Mouse (Mus musculus) Muller cell, postnatal 12 days (primary cell): ENCODE measurements at regions not wholly inside any gene's neighbourhood (a gene's known extent, or its start where the extent isn't known, plus 50 kb on each side); places are given as distances from the start of the nearest gene placed in this dataset.
A peak's percentile ranks its signal among the peaks of the same experiment; 100 is the strongest.

Source experiments
- DNase-seq: peaks from one replicate; pipeline ENCODE4 v3.0.0-alpha.2; 2015; ENCODE audit errors: inconsistent ontology term

DNA sequence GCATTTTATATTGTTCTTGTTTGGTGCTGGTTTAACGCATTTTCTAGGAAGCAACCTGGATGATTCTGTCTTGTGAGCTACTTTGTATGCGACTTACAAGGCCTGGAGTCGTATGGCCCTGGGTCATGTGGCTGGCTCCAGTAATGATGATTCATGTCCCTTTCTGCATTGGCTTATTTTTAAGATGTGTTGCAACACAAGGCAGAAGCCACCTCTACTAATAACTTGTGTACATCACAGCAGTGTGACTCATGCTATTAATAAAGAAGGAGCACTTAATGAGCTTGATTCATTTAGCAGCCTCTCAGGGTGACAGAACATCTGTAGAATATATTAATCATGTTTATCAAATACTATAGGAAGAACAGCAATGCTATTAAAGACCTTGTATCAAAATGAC is 84.0 kb downstream of the Slc5a7 start:
- no peak for DNase-seq

DNA sequence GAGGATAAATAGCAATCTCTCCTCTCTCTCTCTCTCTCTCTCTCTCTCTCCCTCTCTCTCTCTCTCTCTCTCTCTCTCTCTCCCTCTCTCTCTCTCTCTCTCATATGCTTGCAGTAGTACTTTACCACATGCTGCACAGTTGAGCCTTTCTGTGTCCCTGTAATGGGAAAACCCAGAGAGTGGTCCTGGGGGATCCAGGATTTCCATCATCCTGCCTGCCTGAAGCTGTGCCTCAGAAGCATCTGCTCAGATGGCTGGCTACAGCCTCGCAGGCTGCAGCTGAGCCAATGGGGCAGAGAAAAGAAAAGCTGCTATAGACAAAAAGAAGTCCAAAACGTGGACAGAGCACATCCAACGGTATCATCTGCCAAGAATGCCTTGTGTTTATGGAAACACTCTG is 97.1 kb downstream of the Slc5a7 start:
- no peak for DNase-seq

DNA sequence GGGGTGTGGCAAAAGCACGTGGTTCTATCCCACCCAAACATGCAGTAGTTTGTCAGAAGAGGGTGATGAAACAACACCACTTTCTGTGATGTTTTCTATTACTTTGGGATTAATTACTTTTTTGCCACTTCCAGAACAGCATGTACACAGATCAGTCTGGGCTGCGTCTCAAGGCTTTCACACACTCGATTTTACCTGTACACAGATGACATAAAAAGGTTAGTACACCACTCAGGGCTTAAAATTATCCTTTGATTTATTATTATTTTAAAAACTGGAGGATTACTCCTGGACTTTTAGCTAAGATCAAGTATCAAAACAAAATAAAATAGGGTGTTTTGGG is 106.6 kb downstream of the Slc5a7 start:
- DNase-seq = no peak

DNA sequence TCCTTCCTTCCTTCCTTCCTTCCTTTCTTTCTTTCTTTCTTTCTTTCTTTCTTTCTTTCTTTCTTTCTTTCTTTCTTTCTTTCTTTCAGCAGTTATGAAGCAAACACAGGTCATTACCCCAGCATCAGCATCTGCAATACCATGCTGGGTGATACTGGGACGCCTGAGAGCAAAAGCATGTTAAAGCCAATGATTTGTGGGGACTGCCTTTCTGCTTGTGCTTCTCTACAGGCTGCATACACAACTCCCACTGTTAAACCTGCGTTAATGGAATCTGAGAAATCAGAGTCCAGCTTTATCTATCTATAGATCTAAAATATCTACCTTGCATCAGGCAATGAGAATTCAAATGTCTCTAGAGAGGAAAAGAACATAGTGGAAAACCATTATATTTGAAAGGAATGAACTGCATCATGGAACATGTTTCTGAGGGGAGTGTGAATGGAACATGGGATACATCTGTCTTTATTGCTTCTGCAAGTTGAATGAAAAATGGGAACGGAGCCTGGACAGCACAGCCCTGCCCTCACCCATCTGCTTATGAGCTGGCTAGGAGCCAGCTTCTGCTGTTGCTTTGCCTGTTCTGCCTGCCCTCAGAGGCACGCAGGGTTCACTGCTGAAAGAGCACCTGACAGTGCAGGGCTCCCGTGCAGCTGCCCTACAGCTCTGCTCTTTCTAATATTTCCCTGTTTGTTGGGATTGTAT is 107.2 kb downstream of the Slc5a7 start:
- no peak for DNase-seq

DNA sequence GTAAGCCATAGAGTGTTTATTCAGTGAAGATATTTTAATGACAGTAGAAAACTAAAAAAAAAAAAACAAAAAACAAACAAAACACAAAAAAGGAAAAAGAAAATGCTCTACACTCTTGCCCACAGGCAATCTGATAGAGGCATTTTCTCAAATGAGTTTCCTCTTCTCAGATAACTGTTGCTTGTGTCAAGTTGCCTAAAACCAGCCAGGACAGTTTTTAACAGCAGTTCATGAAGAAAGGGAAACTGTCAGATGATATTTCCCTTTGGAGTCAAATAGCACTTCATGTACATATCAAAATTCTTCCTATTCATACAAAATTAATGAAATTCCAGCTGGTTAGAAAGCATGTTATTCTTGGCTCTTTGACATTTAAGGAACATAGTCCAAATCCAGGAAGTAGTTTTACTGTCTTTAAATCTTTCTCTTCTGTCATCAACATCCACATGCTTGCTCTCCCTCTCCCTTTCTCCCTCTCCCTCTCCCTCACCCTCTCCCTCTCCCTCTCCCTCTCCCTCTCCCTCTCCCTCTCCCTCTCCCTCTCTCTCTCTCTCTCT is 109.8 kb downstream of the Slc5a7 start:
- peak; percentile 68 for DNase-seq

DNA sequence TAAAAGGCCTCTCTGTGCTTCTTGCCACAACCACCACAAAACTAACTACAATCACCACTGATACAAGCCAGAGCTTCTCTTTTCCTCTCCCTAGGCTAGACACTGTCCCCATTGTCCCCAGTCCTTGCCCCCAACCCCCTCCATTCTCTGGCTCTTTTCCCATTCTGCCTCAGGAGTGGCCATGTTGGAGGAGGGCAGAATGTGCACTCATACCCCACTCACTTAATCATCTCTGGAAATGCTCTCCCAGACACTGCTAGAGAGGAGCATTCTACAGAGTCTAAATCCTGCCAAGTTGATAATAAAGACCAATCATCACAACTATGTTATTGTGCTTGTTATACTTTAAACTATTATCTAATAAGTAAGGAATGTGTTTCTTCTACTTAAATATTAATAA is 116.8 kb downstream of the Slc5a7 start:
- peak; percentile 87 for DNase-seq

DNA sequence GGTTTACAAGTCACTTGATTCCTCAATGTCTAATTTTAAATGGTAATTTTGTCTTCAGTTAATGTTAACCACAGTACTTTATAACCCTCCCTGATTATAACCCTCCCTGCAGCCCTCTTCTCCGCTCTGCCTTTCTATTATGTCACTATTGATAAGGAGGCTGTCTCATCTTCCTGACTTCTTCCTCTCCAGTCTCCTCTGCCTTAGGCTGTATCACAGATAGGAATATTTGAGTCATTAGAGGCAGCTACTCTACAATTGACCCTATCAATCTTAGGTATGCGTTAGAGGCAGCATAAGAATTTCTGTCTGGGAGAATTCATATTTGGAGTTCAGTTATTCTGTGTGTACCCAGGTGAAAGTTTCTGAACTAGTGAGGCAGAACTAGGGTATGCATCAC is 118.3 kb downstream of the Slc5a7 start:
- no peak for DNase-seq

DNA sequence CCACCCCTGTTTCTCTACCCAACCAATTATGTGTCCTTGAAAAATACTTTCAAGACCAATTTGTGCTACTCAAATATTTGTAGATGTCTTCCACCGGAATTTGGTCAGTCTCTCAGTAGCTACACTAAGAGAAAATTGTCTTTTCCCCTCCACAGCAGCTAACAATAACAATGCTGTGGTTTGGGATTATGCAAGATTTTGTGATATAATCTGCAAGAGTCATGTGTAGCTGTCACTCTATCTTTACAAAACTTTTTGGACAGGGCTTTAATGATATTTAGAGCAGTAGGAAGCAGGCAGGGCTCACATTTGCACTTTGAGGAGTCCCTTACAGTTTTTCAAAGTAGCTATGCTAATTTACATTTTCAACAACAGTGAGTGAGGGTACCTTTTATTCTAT is 128.1 kb downstream of the Slc5a7 start:
- no peak for DNase-seq

DNA sequence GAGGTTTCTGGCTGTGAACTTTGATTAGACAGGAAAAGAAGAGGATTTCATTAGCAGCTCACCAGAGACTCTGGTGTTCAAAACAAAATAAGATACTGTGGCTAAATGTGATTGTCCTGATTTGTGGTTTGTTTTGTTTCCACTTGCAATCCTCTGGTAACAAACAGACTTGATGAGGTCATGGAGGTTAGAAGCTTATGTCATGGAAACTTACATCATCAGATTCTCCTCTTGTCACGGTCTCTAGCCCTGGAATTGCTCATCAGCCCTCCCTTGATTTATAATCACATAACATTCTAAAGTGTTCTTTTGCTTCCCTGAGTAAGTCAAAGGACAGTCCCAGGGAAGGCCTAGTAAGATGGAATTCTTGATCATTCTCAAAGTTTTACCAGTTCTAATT is 130.8 kb downstream of the Slc5a7 start:
- DNase-seq = peak; percentile 90

DNA sequence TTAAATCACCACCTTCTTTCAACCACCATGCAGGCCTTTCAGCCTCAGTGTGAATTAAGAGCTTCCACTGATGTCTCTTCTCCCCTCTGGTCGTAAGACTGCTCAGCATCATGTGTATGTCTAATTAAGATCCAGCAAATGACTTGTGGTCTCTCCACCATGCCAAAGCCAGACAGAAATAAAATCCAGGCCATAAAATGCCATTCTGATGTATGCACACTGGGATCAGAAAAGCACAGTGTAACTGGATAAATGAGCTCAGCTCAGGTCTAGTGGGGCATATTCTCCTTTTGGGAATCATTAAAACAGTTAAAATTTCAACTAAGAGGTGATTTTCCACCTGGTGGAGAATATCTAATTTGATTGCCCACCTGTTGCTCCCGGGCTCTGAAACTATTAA is 136.5 kb downstream of the Slc5a7 start:
- no peak for DNase-seq

DNA sequence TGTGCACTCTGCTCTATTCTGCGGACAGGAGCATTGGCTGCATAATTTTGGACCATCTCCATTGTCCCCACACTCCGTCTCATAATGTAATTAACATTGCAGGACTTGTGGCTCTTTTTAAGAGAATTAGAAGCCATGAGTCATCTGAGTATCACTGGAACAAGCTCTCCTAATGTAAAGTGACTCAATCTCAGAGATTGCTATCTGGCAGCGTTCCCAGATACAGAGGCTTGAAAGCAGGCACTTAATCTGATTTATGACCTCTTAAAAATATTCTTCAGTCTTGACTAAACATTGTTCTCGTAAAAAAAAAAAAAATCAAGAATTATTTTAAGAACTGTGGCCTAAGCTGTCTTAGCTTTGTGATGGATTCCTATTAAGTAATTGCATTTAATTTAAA is 140.1 kb downstream of the Slc5a7 start:
- peak; percentile 84 for DNase-seq

DNA sequence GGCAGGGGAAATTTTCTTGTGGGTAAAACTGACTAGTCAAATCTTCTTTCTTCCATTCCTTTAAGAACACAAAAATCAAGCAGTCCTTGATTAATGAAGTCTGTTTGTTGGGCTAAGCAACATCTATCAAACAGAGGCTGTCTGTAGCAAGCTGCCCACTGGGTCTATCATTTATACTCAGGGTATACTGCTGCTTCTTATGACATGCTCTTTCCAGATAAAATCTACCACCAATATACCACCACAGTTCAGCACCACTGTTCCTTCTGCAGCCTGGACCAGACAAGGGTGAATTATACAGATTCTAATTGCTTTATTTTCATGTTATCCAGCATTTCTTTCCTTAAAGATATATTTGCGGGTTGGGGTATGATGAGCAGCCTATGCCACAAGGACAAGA is 140.5 kb downstream of the Slc5a7 start:
- DNase-seq = no peak

DNA sequence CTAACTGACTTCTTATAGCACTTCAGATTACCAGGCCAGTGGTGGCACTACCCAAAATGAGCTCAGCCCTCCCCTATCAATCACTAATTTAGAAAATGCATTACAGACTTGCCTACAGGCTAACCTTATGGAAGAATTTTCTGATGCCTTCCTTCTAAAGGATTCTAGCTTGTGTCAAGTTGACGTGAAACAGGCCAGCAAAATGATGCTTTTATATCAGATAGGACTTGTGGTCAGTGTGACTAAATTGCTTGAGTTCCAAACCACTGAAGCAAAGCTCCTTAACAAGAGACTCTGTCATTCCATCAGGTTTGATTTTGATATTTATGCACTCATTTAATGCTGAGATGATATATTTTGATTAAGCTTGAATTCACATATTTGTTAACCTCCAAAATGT is 143.0 kb downstream of the Slc5a7 start:
- no peak for DNase-seq

DNA sequence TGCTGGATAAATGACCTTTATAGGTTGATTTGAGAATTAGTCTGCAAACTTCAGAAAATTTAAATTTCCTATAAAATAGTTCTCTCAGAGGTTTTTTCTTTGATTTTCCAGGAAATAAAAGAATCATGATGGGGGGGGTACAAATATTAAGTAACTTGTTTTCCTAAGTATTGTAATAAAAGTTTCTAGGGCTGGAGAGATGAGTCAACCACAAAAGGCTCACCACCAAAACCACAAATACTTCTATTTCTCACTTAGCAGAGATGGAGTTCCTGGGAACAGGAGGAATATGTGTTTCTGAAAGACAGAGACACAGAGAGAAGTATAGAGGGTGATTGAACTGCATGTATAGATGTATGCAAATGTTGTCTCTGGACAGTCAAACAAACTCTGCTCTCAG is 144.3 kb downstream of the Slc5a7 start:
- DNase-seq = peak; percentile 45
